28 mouse cellular contexts compared by ENCODE assay signal in the genomic region with DNA sequence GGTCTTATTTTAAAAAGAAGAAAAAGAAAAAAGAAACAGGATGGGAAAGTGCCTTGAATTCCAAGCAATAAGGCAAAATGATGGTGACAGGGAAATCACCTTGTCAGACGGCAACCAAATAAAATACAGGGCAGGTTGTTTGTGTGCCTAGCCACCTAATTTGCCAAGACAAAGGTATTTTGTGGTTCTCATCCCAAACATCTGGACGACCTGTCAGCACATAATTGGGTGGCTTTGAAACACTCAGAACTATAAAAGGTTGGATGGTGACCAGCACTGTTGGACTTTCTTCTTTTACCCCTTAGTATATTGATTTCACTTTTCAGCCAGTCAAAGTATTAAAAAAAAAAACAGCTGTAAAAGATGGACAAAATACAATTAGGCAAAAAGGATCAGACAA. TPM values are rescaled to one million over a fixed set of nuclear protein-coding genes. Genes with fewer than 3 reads are reported as not detected.
"Had no signal": no experiment of that assay in that cellular context is flagged by ENCODE, and none has a peak within 500 bp of the region (broad histone marks: within the 10 kb centered on the region; RNA-seq: fewer than 3 reads in every experiment).

No protein-coding gene starts in this region.

- H3K4me2 ChIP-seq: lung, embryonic 15.5 days; midbrain, embryonic 12.5 days; neural tube, embryonic 13.5 days; neural tube, embryonic 15.5 days had no signal

- H3K9me3 ChIP-seq: lung, embryonic 15.5 days; midbrain, embryonic 10.5 days; midbrain, embryonic 12.5 days; neural tube, embryonic 13.5 days; neural tube, embryonic 15.5 days had no signal

- H3K36me3 ChIP-seq: lung, embryonic 15.5 days; midbrain, embryonic 10.5 days; midbrain, embryonic 12.5 days; neural tube, embryonic 13.5 days; neural tube, embryonic 15.5 days had no signal

- H3K4me3 ChIP-seq: lung, embryonic 15.5 days; midbrain, embryonic 10.5 days; midbrain, embryonic 12.5 days; myocyte; neural tube, embryonic 13.5 days; neural tube, embryonic 15.5 days had no signal

- ATAC-seq: liver, postnatal 0 days; lung, postnatal 0 days; midbrain, embryonic 16.5 days had no signal

- H3K27ac ChIP-seq: lung, embryonic 15.5 days; macrophage; midbrain, embryonic 10.5 days; midbrain, embryonic 12.5 days; neural tube, embryonic 13.5 days; neural tube, embryonic 15.5 days had no signal

- H3K9ac ChIP-seq: liver, postnatal 0 days; lung, embryonic 15.5 days; midbrain, embryonic 12.5 days; neural tube, embryonic 13.5 days; neural tube, embryonic 15.5 days had no signal

- H3K4me1 ChIP-seq: lung, embryonic 15.5 days; midbrain, embryonic 12.5 days; neural tube, embryonic 13.5 days; neural tube, embryonic 15.5 days had no signal

- H3K27me3 ChIP-seq: lung, embryonic 15.5 days; midbrain, embryonic 12.5 days; neural tube, embryonic 13.5 days; neural tube, embryonic 15.5 days had no signal

- DNase-seq: liver, postnatal 0 days; lung, adult 2 months; lung, postnatal 14 days; lung, postnatal 36 days; midbrain, embryonic 14.5 days; retina, postnatal 1 day; right cerebral cortex, adult 18-20 months; right cerebral cortex, postnatal 25 days; right cerebral cortex, postnatal 4 days; spleen, adult 18-20 months; thymus, adult 18-20 months; thymus, postnatal 14 days; thymus, postnatal 4 days had no signal

RNA-seq across cellular contexts. Expression of a gene that starts 58.8 kb away (rescaled TPM):
- polyA plus RNA-seq: liver, postnatal 0 days; lung, adult 2 months; lung, embryonic 15.5 days; lung, postnatal 0 days; macrophage; midbrain, embryonic 10.5 days; midbrain, embryonic 12.5 days; midbrain, embryonic 14.5 days; midbrain, embryonic 16.5 days; myocyte; neural tube, embryonic 11.5 days; neural tube, embryonic 13.5 days; neural tube, embryonic 15.5 days; small intestine, adult 2 months; stomach, embryonic 14.5 days; stomach, embryonic 16.5 days; thymus, postnatal 0 days; urinary bladder, adult 2 months had no signal
